Mouse (Mus musculus) MEL (cell line): Measurements from ENCODE around the gene Raly. TPM values are rescaled to one million over a fixed set of nuclear protein-coding genes. Genes with fewer than 3 reads are reported as not detected.

Experiments
- DNase-seq: peaks from one replicate; pipeline ENCODE4 v3.0.0; 2011; ENCODE audit warnings: low read depth, low spot score
- H3K27ac ChIP-seq: 2 replicates; pipeline ENCODE4 v1.5.1; 2012; ENCODE audit warnings: low read depth, mild to moderate bottlenecking, control low read depth, low read length, moderate library complexity; ENCODE audit not compliant: control insufficient read depth
- H3K27me3 ChIP-seq, 2 experiments: fragments of 150-350 bp in 1 of 2; sonication (generic) in 1 of 2; 2 replicates each; pipeline ENCODE4 v1.6.1; 2012; ENCODE audit warnings: low read length in 2 of 2, mild to moderate bottlenecking in 2 of 2, improper control_type of control experiment in 1 of 2, moderate library complexity in 1 of 2; ENCODE audit not compliant: insufficient read depth in 2 of 2, control insufficient read depth in 1 of 2
- H3K36me3 ChIP-seq, 2 experiments: 2 replicates each; pipeline ENCODE4 v1.6.1; 2012 to 2014; ENCODE audit warnings: low read length in 2 of 2, improper control_type of control experiment in 1 of 2, inconsistent platforms in 1 of 2, mild to moderate bottlenecking in 1 of 2; ENCODE audit not compliant: insufficient read depth in 2 of 2, control insufficient read depth in 1 of 2
- H3K4me1 ChIP-seq, 2 experiments: fragments of 150-350 bp in 1 of 2; sonication (generic) in 1 of 2; 2 replicates each; pipeline ENCODE4 v1.6.1; 2012; ENCODE audit warnings: low read length in 2 of 2, improper control_type of control experiment in 1 of 2, mild to moderate bottlenecking in 1 of 2; ENCODE audit not compliant: insufficient read depth in 2 of 2, control insufficient read depth in 1 of 2
- H3K4me3 ChIP-seq, 2 experiments: fragments of 150-350 bp in 1 of 2; sonication (generic) in 1 of 2; 2 replicates each; pipeline ENCODE4 v1.5.1; 2012; ENCODE audit warnings: low read depth in 2 of 2, low read length in 2 of 2, mild to moderate bottlenecking in 2 of 2, moderate library complexity in 2 of 2, control low read depth in 1 of 2, improper control_type of control experiment in 1 of 2; ENCODE audit not compliant: control insufficient read depth in 1 of 2, insufficient read depth in 1 of 2
- H3K79me2 ChIP-seq: 2 replicates; pipeline ENCODE4 v1.6.1; 2012; ENCODE audit warnings: mild to moderate bottlenecking, low read length, moderate library complexity; ENCODE audit not compliant: control insufficient read depth, poor library complexity, insufficient read depth
- H3K9ac ChIP-seq: 2 replicates; pipeline ENCODE4 v1.6.1; 2012; ENCODE audit warnings: low read depth, mild to moderate bottlenecking, control low read depth, low read length, moderate library complexity; ENCODE audit not compliant: control insufficient read depth, poor library complexity, severe bottlenecking
- H3K9me3 ChIP-seq: fragments of 150-350 bp; sonication (generic); replicated peaks from 2 replicates; pipeline ENCODE4 v1.6.1; 2012; ENCODE audit warnings: mild to moderate bottlenecking, low read length, improper control_type of control experiment, moderate library complexity; ENCODE audit not compliant: insufficient read depth
- EP300 ChIP-seq, 2 experiments: IDR thresholded peaks; 2 replicates each; pipeline ENCODE4 v1.6.1; 2011; ENCODE audit warnings: improper control_type of control experiment in 2 of 2, low read length in 2 of 2, low read depth in 1 of 2, mild to moderate bottlenecking in 1 of 2
- ETS1 ChIP-seq: IDR thresholded peaks from 2 replicates; pipeline ENCODE4 v1.6.1; 2012; ENCODE audit warnings: low read depth, mild to moderate bottlenecking, inconsistent platforms, low read length, improper control_type of control experiment, moderate library complexity
- GABPA ChIP-seq: IDR thresholded peaks from 2 replicates; pipeline ENCODE4 v1.6.1; 2012; ENCODE audit warnings: low read depth, mild to moderate bottlenecking, inconsistent platforms, low read length, improper control_type of control experiment, moderate library complexity
- GATA1 ChIP-seq: IDR thresholded peaks from 2 replicates; pipeline ENCODE4 v1.6.1; 2011; ENCODE audit warnings: low read depth, low read length, improper control_type of control experiment
- KAT2A ChIP-seq: conservative IDR thresholded peaks from 2 replicates; pipeline ENCODE4 v1.6.1; 2012; ENCODE audit warnings: low read depth, low read length, improper control_type of control experiment, inconsistent platforms
- MEF2A ChIP-seq: IDR thresholded peaks from 2 replicates; pipeline ENCODE4 v1.6.1; 2014; ENCODE audit warnings: low read depth, mild to moderate bottlenecking, inconsistent platforms, low read length, improper control_type of control experiment; ENCODE audit not compliant: poor library complexity, insufficient replicate concordance, severe bottlenecking; ENCODE audit errors: extremely low read depth
- MYB ChIP-seq: IDR thresholded peaks from 2 replicates; pipeline ENCODE4 v1.6.1; 2011; ENCODE audit warnings: mild to moderate bottlenecking, low read depth, low read length, improper control_type of control experiment
- NRF1 ChIP-seq: IDR thresholded peaks from 2 replicates; pipeline ENCODE4 v1.6.1; 2014; ENCODE audit warnings: low read depth, mild to moderate bottlenecking, inconsistent platforms, low read length, improper control_type of control experiment, moderate library complexity; ENCODE audit not compliant: poor library complexity, insufficient read depth, severe bottlenecking
- POLR2A ChIP-seq, 2 experiments: IDR thresholded peaks; 2 replicates each; pipeline ENCODE4 v1.6.1; 2011 to 2012; ENCODE audit warnings: low read length in 2 of 2, mild to moderate bottlenecking in 2 of 2, control low read depth in 1 of 2, improper control_type of control experiment in 1 of 2, low read depth in 1 of 2, moderate library complexity in 1 of 2; ENCODE audit not compliant: control insufficient read depth in 1 of 2, insufficient read depth in 1 of 2, poor library complexity in 1 of 2
- POLR2AphosphoS5 ChIP-seq: IDR thresholded peaks from 2 replicates; pipeline ENCODE4 v1.6.1; 2012; ENCODE audit warnings: low read depth, borderline replicate concordance, mild to moderate bottlenecking, inconsistent platforms, low read length, moderate library complexity, mixed read lengths
- TAL1 ChIP-seq: IDR thresholded peaks from 2 replicates; pipeline ENCODE4 v1.6.1; 2012; ENCODE audit warnings: mild to moderate bottlenecking, inconsistent platforms, low read length, moderate library complexity, mixed read lengths
- TCF12 ChIP-seq: IDR thresholded peaks from 2 replicates; pipeline ENCODE4 v1.6.1; 2014; ENCODE audit warnings: low read depth, mild to moderate bottlenecking, inconsistent platforms, low read length, improper control_type of control experiment, moderate library complexity
- ZKSCAN1 ChIP-seq: IDR thresholded peaks from 2 replicates; pipeline ENCODE4 v1.6.1; 2012; ENCODE audit warnings: low read depth, mild to moderate bottlenecking, inconsistent platforms, low read length, improper control_type of control experiment, moderate library complexity
- ZMIZ1 ChIP-seq: IDR thresholded peaks from 2 replicates; pipeline ENCODE4 v1.6.1; 2012; ENCODE audit warnings: low read depth, mild to moderate bottlenecking, inconsistent platforms, low read length, improper control_type of control experiment, moderate library complexity
- ZNF384 ChIP-seq: IDR thresholded peaks from 2 replicates; pipeline ENCODE4 v1.6.1; 2012; ENCODE audit warnings: low read depth, mild to moderate bottlenecking, inconsistent platforms, low read length, improper control_type of control experiment
- polyA plus RNA-seq, 2 experiments: library from polyadenylated mRNA; stranded (reverse) in 1 of 2; unstranded in 1 of 2; fragments of >175 nt in 1 of 2; fragments of >200 nt in 1 of 2; gene quantifications; 2 replicates each; pipeline versions ENCODE4 v1.2.1 to v1.2.4; 2012; ENCODE audit warnings: low replicate concordance in 2 of 2, low read depth in 1 of 2; ENCODE audit not compliant: insufficient read length in 2 of 2, insufficient read depth in 1 of 2, missing spikeins in 1 of 2
- total RNA-seq: library from RNA; depleted of rRNA; stranded (reverse); fragments of 300-350 nt; gene quantifications from 2 replicates; pipeline ENCODE4 v1.2.3, GENCODE M21; 2012

Raly gene
- total and polyA plus RNA-seq, 3 experiments = 214 to 407 TPM; not detected in 1

DNA sequence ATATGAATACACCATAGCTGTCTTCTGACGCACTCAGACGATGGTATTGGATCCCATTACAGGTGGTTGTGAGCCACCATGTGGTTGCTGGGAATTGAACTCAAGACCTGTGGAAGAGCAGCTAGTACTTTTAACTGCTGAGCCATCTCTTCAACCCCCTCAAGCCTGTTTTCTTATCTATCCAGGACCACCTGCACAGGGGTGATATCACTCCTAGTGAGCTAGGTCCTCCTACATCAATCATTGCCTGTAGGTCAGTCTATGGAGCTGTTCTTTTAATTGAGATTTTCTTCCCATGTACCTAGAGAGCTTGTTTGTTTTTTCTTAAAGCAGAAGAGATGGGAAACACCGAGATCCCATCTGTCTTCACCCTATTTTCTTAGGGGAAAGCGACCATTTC is 12.9 kb downstream of the Raly start:
- peaks cover 3 to 29% of the 10 kb centered on the region in 2 experiments for H3K36me3 ChIP-seq
- H3K9ac ChIP-seq = no peak overlapping the region
- H3K27ac ChIP-seq = no peak overlapping the region
- no peaks in the 10 kb centered on the region for H3K9me3 ChIP-seq
- H3K79me2 ChIP-seq = peaks cover 71% of the 10 kb centered on the region
- peaks cover 16 to 20% of the 10 kb centered on the region in 2 experiments for H3K4me1 ChIP-seq
- no peaks in the 10 kb centered on the region for H3K27me3 ChIP-seq
- H3K4me3 ChIP-seq = no peak overlapping the region
- TF ChIP-seq ZNF384 (no peak), EP300 (IDR thresholded peaks at IDR 0.05; ENCODE audit: low read depth in 1 of 2, low read length in 2 of 2) (peak; percentile 13 to 60; a peak in 2 of 4 replicates), ETS1 (peak; percentile 13; the same call in 1 of the 2 replicates), GATA1 (peak; percentile 81), TAL1 (peak; percentile 75), KAT2A (no peak), POLR2A (IDR thresholded peaks at IDR 0.05; ENCODE audit: control insufficient read depth in 1 of 2, insufficient read depth in 1 of 2, low read depth in 1 of 2, low read length in 2 of 2, poor library complexity in 1 of 2) (no peak), MEF2A (no peak), GABPA (no peak), TCF12 (peak; percentile 38; the same call in 1 of the 2 replicates), POLR2AphosphoS5 (no peak)
- peak; percentile 43 for DNase-seq

DNA sequence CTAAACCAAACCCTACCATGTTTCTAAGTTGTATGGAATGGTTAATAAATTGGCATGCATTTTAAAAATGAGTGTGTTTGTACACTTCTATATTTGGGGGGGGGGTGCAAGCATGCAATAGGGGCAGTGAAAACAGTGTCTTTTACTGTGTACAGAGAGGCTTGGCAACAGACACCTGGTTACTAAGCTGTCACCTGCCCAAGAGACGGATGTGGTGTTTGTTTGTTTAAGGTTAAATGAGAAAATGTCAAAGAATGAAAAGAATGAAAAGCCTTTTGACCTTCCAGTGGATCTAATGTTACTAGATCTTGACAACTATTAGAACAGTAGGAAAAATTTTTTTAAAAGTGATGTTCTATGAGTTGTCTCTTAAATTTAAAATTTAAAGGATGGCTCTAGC is 16.8 kb downstream of the Raly start:
- TF ChIP-seq POLR2AphosphoS5 (no peak), NRF1 (no peak), ZKSCAN1 (no peak), GATA1 (no peak), ZMIZ1 (no peak), MYB (no peak)
- Histone ChIP-seq H3K4me3 (no peak overlapping the region), H3K27ac (no peak overlapping the region)

More for the DNA sequence above, 16.8 kb downstream of the Raly start:
- Histone ChIP-seq H3K9ac (no peak overlapping the region), H3K27me3 (no peaks in the 10 kb centered on the region), H3K79me2 (peaks cover 78% of the 10 kb centered on the region), H3K9me3 (no peaks in the 10 kb centered on the region), H3K36me3 (peaks cover 0 to 18% of the 10 kb centered on the region in 2 experiments), H3K4me1 (peaks cover 11 to 12% of the 10 kb centered on the region in 2 experiments; a peak in 3 of 4 replicates)
- no peak for DNase-seq
